Mouse (Mus musculus) CH12.LX (cell line): ENCODE results near the gene Cnp.

Experiments used
- EP300 ChIP-seq: IDR thresholded peaks from 2 replicates; pipeline ENCODE4 v1.6.1; 2011; ENCODE audit warnings: low read length, improper control_type of control experiment
- JUND ChIP-seq: conservative IDR thresholded peaks from 2 replicates; pipeline ENCODE4 v1.6.1; 2011; ENCODE audit warnings: low read depth, low read length, improper control_type of control experiment
- UBTF ChIP-seq: IDR thresholded peaks from 2 replicates; pipeline ENCODE4 v1.6.1; 2012; ENCODE audit warnings: low read depth, mild to moderate bottlenecking, inconsistent platforms, low read length, improper control_type of control experiment, moderate library complexity
- USF1 ChIP-seq: IDR thresholded peaks from 2 replicates; pipeline ENCODE4 v1.6.1; 2014; ENCODE audit warnings: low read depth, mild to moderate bottlenecking, inconsistent platforms, low read length, improper control_type of control experiment
- ZC3H11A ChIP-seq: IDR thresholded peaks from 2 replicates; pipeline ENCODE4 v1.6.1; 2012; ENCODE audit warnings: low read depth, mild to moderate bottlenecking, inconsistent platforms, low read length, improper control_type of control experiment

- no peak for TF ChIP-seq USF1
- TF ChIP-seq UBTF: no peak
- no peak for TF ChIP-seq EP300
- TF ChIP-seq ZC3H11A: no peak
- no peak for TF ChIP-seq JUND
These were observed 33.7 kb upstream of the Cnp start for GRCm38 (mm10) chr11:100540966-100541365.
